Comparison of ENCODE assay signal across 19 mouse cellular contexts in the genomic region with DNA sequence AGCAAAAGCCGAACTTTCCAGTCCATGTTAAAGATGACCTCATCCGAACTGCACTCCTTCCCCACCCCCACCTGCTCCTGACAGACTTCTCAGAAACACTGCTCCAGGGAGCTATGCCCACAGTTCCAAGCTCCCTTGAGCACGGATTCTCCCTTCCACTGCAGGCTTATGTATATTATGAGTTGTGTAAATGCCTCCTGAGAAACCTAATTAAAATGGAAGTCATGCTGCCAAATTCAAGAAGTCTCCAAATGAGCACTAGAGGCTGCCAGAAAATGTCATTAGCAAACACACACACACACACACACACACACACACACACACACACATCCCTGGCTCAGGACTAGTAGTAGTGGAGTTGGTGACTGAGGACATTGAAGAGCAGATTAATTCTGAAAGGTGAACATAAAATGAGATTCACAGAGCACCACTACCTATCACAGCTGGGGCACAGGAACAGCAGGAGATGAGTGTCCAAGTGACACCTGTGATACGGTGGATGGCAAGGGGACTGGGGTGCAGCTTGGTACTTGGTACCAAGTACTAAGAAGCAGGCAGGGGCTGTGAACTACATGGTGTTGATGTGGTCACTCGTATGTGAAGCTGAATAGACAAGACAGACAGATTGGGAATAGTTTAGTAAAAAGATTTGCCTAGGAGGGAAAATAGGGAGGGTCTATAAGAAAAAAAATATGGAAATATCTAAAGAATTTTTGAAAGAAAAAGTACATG.
DNase-seq lines count a peak whose midpoint lies in the region; ATAC-seq lines count a peak whose summit lies in the region.
"Had no signal": no experiment of that assay in that cellular context is flagged by ENCODE, and none has a peak within 500 bp of the region (broad histone marks: within the 10 kb centered on the region; RNA-seq: fewer than 3 reads in every experiment).

No protein-coding gene starts in this region.

- H3K27me3 ChIP-seq in hindbrain, embryonic 15.5 days, result no peaks in the 10 kb centered on the region
- H3K27me3 ChIP-seq in hindbrain, embryonic 11.5 days (ENCODE audit: control insufficient read depth, insufficient read depth, low read length), result no peaks in the 10 kb centered on the region
- H3K27me3 ChIP-seq in midbrain, embryonic 16.5 days (ENCODE audit: control insufficient read depth, insufficient read depth, low read depth, low read length), result no peaks in the 10 kb centered on the region
- H3K27me3 ChIP-seq: embryonic facial prominence, embryonic 12.5 days; heart, embryonic 15.5 days; midbrain, embryonic 12.5 days; neural tube, embryonic 12.5 days had no signal

- no peaks in the 10 kb centered on the region for H3K9me3 ChIP-seq in hindbrain, embryonic 15.5 days
- no peaks in the 10 kb centered on the region for H3K9me3 ChIP-seq in hindbrain, embryonic 11.5 days (ENCODE audit: control insufficient read depth, low read length)
- no peaks in the 10 kb centered on the region for H3K9me3 ChIP-seq in midbrain, embryonic 16.5 days (replicated peaks; ENCODE audit: control insufficient read depth, low read length, poor library complexity, severe bottlenecking)
- H3K9me3 ChIP-seq: embryonic facial prominence, embryonic 12.5 days; heart, embryonic 15.5 days; midbrain, embryonic 12.5 days; neural tube, embryonic 12.5 days had no signal

- no peaks in the 10 kb centered on the region for H3K36me3 ChIP-seq in hindbrain, embryonic 15.5 days
- no peaks in the 10 kb centered on the region for H3K36me3 ChIP-seq in hindbrain, embryonic 11.5 days (ENCODE audit: control insufficient read depth, insufficient read depth, low read length)
- no peaks in the 10 kb centered on the region for H3K36me3 ChIP-seq in midbrain, embryonic 16.5 days (ENCODE audit: control insufficient read depth, insufficient read depth, low read length)
- H3K36me3 ChIP-seq: embryonic facial prominence, embryonic 12.5 days; heart, embryonic 15.5 days; midbrain, embryonic 12.5 days; neural tube, embryonic 12.5 days had no signal

- H3K9ac ChIP-seq in hindbrain, embryonic 15.5 days, result no peak overlapping the region
- H3K9ac ChIP-seq in hindbrain, embryonic 11.5 days (ENCODE audit: low read depth, low read length), result no peak overlapping the region
- H3K9ac ChIP-seq in midbrain, embryonic 16.5 days (ENCODE audit: low read depth, low read length), result no peak overlapping the region
- H3K9ac ChIP-seq: embryonic facial prominence, embryonic 12.5 days; heart, embryonic 15.5 days; liver, embryonic 14.5 days; midbrain, embryonic 12.5 days; neural tube, embryonic 12.5 days had no signal

- peak; percentile 75; the same call in 1 of the 2 replicates for ATAC-seq in hindbrain, embryonic 15.5 days (ENCODE audit: low FRiP score, low read depth)
- ATAC-seq in hindbrain, embryonic 11.5 days (ENCODE audit: low FRiP score), result no peak
- peak; percentile 73 for ATAC-seq in midbrain, embryonic 16.5 days
- ATAC-seq: inflammation-experienced regulatory T-cells, adult 6 months had no signal

- H3K4me3 ChIP-seq in hindbrain, embryonic 15.5 days, result no peak overlapping the region
- H3K4me3 ChIP-seq in hindbrain, embryonic 11.5 days (ENCODE audit: low read depth, low read length), result no peak overlapping the region
- no peak overlapping the region for H3K4me3 ChIP-seq in midbrain, embryonic 16.5 days (ENCODE audit: low read depth, low read length)
- H3K4me3 ChIP-seq: embryonic facial prominence, embryonic 12.5 days; heart, embryonic 15.5 days; midbrain, embryonic 12.5 days; neural tube, embryonic 12.5 days had no signal

- no peaks in the 10 kb centered on the region for H3K4me1 ChIP-seq in hindbrain, embryonic 15.5 days (replicated peaks)
- no peaks in the 10 kb centered on the region for H3K4me1 ChIP-seq in hindbrain, embryonic 11.5 days (replicated peaks; ENCODE audit: control insufficient read depth, insufficient read depth, low read length)
- H3K4me1 ChIP-seq in midbrain, embryonic 16.5 days (ENCODE audit: control insufficient read depth, insufficient read depth, low read length), result no peaks in the 10 kb centered on the region
- H3K4me1 ChIP-seq: embryonic facial prominence, embryonic 12.5 days; heart, embryonic 15.5 days; neural tube, embryonic 12.5 days had no signal

- no peak overlapping the region for H3K27ac ChIP-seq in hindbrain, embryonic 15.5 days (replicated peaks)
- no peak overlapping the region for H3K27ac ChIP-seq in hindbrain, embryonic 11.5 days (ENCODE audit: low read depth, low read length)
- no peak overlapping the region for H3K27ac ChIP-seq in midbrain, embryonic 16.5 days (ENCODE audit: low read length)
- H3K27ac ChIP-seq: embryonic facial prominence, embryonic 12.5 days; heart, embryonic 15.5 days; liver, embryonic 14.5 days; midbrain, embryonic 12.5 days; neural tube, embryonic 12.5 days had no signal

- no peak overlapping the region for H3K4me2 ChIP-seq in hindbrain, embryonic 15.5 days
- H3K4me2 ChIP-seq in hindbrain, embryonic 11.5 days (replicated peaks; ENCODE audit: low read depth, low read length), result no peak overlapping the region
- no peak overlapping the region for H3K4me2 ChIP-seq in midbrain, embryonic 16.5 days (ENCODE audit: low read length)
- H3K4me2 ChIP-seq: embryonic facial prominence, embryonic 12.5 days; heart, embryonic 15.5 days; midbrain, embryonic 12.5 days; neural tube, embryonic 12.5 days had no signal

- peak; percentile 19 for DNase-seq in cerebellum, adult 9-10 months
- no peak for DNase-seq in cerebellum, adult 18-20 months
- no peak for DNase-seq in hindbrain, embryonic 11.5 days (ENCODE audit: low spot score)
- DNase-seq in right cerebral cortex, postnatal 10 days (ENCODE audit: low spot score in 2 of 2), result peak; percentile 38 to 53
- DNase-seq in right cerebral cortex, adult 2 months (ENCODE audit: low spot score in 2 of 2), result no peak
- DNase-seq in urinary bladder, adult 18-20 months (ENCODE audit: low spot score in 2 of 2), result no peak
- DNase-seq: adrenal gland, postnatal 10 days; gastrocnemius, postnatal 36 days; kidney, postnatal 25 days; lung, postnatal 14 days; retina, postnatal 1 day had no signal

- 62% methylated on average over 5 of the region's 5 CpGs for WGBS in hindbrain, embryonic 15.5 days
- WGBS in hindbrain, embryonic 11.5 days, result 72% methylated on average over 4 of the region's 5 CpGs
- 60% methylated on average over 5 of the region's 5 CpGs for WGBS in midbrain, embryonic 16.5 days

Comparison
In these comparisons a context has a peak if more than half of its experiments do, and no peak if none do; other contexts are left out.
1. DNase-seq: peak in cerebellum, adult 9-10 months (single experiment) and right cerebral cortex, postnatal 10 days (2 of 2); none in cerebellum, adult 18-20 months (0 of 2), hindbrain, embryonic 11.5 days (single experiment), right cerebral cortex, adult 2 months (0 of 2) and urinary bladder, adult 18-20 months (0 of 2).